Mouse (Mus musculus): ENCODE measurements around the gene Gm49355.

Gm49355 gene

GRCm38 (mm10) chr14:12342458-12343131 lies 58.8 kb downstream of the Gm49355 start:
- no peak for DNase-seq (ENCODE audit: low spot score)

- DNase-seq (ENCODE audit: low spot score), result no peak
Measured at GRCm38 (mm10) chr14:12343451-12343941, 59.7 kb downstream of the Gm49355 start.

GRCm38 (mm10) chr14:12344061-12344745 lies 60.4 kb downstream of the Gm49355 start:
- no peak for DNase-seq (ENCODE audit: low spot score)

- DNase-seq (ENCODE audit: low spot score), result no peak
Measured at GRCm38 (mm10) chr14:12344746-12345240, 61.0 kb downstream of the Gm49355 start.

- DNase-seq (ENCODE audit: low spot score), result no peak
Measured at GRCm38 (mm10) chr14:12345241-12345921, 61.6 kb downstream of the Gm49355 start.

GRCm38 (mm10) chr14:12346011-12346864 lies 62.5 kb downstream of the Gm49355 start:
- no peak for DNase-seq (ENCODE audit: low spot score)

- no peak for DNase-seq (ENCODE audit: low spot score)
Measured at GRCm38 (mm10) chr14:12346865-12347600, 63.3 kb downstream of the Gm49355 start.

GRCm38 (mm10) chr14:12348089-12348488 lies 64.3 kb downstream of the Gm49355 start, which contains the start of gene Fezf2:
Fezf2 (minus strand) TSS chr14:12348189.
- no peak for DNase-seq (ENCODE audit: low spot score)

- DNase-seq (ENCODE audit: low spot score), result no peak
Measured at GRCm38 (mm10) chr14:12349334-12350090, 65.7 kb downstream of the Gm49355 start.

- no peak for DNase-seq (ENCODE audit: low spot score)
Measured at GRCm38 (mm10) chr14:12350271-12350916, 66.6 kb downstream of the Gm49355 start.

Data from left cerebral cortex, adult 11 months (tissue).